Mouse (Mus musculus) urinary bladder, postnatal 14 days (tissue): ENCODE results near the gene Snx32.

Source experiments
- DNase-seq: peaks from one replicate; pipeline ENCODE4 v3.0.0; 2021; ENCODE audit warnings: low spot score

Snx32 gene

GRCm38 (mm10) chr19:5457746-5458442 is 52.4 kb downstream of the Snx32 start, which contains the start of gene Ccdc85b:
Ccdc85b (minus strand) TSS chr19:5457894.
- no peak for DNase-seq

GRCm38 (mm10) chr19:5456922-5457745 is 53.2 kb downstream of the Snx32 start:
- DNase-seq, result peak; percentile 95

- no peak for DNase-seq
Measured at GRCm38 (mm10) chr19:5456241-5456921, 54.0 kb downstream of the Snx32 start.

- no peak for DNase-seq
Measured at GRCm38 (mm10) chr19:5455568-5455967, 54.8 kb downstream of the Snx32 start.

GRCm38 (mm10) chr19:5455037-5455436 is 55.3 kb downstream of the Snx32 start:
- no peak for DNase-seq

- no peak for DNase-seq
Measured at GRCm38 (mm10) chr19:5451766-5452165, 58.6 kb downstream of the Snx32 start.

GRCm38 (mm10) chr19:5449673-5450072 is 60.7 kb downstream of the Snx32 start:
- no peak for DNase-seq

GRCm38 (mm10) chr19:5448354-5449150 is 61.8 kb downstream of the Snx32 start:
- DNase-seq, result no peak

GRCm38 (mm10) chr19:5447515-5448353 is 62.6 kb downstream of the Snx32 start, which contains the start of gene Fosl1:
Fosl1 (plus strand) TSS chr19:5447547.
- DNase-seq, result peak; percentile 80

GRCm38 (mm10) chr19:5445747-5446146 is 64.6 kb downstream of the Snx32 start:
- DNase-seq, result no peak

GRCm38 (mm10) chr19:5444954-5445353 is 65.4 kb downstream of the Snx32 start:
- no peak for DNase-seq

- no peak for DNase-seq
Measured at GRCm38 (mm10) chr19:5444371-5444908, 65.9 kb downstream of the Snx32 start.
